Mouse (Mus musculus) E14TG2a.4 (cell line): Measurements from ENCODE around the gene Sorbs2.

Experiments used
- H3K27me3 ChIP-seq: 2 replicates; pipeline ENCODE4 v1.6.1; 2014; ENCODE audit warnings: low read length, control low read depth; ENCODE audit not compliant: insufficient read depth
- H3K36me3 ChIP-seq: 2 replicates; pipeline ENCODE4 v1.6.1; 2014; ENCODE audit warnings: low read length, control low read depth; ENCODE audit not compliant: insufficient read depth
- H3K4me1 ChIP-seq: replicated peaks from 2 replicates; pipeline ENCODE4 v1.6.1; 2014; ENCODE audit warnings: low read depth, low read length, control low read depth
- H3K4me3 ChIP-seq: replicated peaks from 2 replicates; pipeline ENCODE4 v1.5.1; 2014; ENCODE audit warnings: mild to moderate bottlenecking, low read length
- H3K9me3 ChIP-seq: 2 replicates; pipeline ENCODE4 v1.6.1; 2014; ENCODE audit warnings: low read length, control low read depth
- CTCF ChIP-seq: conservative IDR thresholded peaks from 2 replicates; pipeline ENCODE4 v1.5.1; 2014; ENCODE audit warnings: low read length
- NANOG ChIP-seq: IDR thresholded peaks from 2 replicates; pipeline ENCODE4 v1.6.1; 2014; ENCODE audit warnings: borderline replicate concordance, low read length, mixed read lengths
- POU5F1 ChIP-seq: IDR thresholded peaks from 2 replicates; pipeline ENCODE4 v1.6.1; 2014; ENCODE audit warnings: low read length, borderline replicate concordance

Gene Sorbs2

DNA sequence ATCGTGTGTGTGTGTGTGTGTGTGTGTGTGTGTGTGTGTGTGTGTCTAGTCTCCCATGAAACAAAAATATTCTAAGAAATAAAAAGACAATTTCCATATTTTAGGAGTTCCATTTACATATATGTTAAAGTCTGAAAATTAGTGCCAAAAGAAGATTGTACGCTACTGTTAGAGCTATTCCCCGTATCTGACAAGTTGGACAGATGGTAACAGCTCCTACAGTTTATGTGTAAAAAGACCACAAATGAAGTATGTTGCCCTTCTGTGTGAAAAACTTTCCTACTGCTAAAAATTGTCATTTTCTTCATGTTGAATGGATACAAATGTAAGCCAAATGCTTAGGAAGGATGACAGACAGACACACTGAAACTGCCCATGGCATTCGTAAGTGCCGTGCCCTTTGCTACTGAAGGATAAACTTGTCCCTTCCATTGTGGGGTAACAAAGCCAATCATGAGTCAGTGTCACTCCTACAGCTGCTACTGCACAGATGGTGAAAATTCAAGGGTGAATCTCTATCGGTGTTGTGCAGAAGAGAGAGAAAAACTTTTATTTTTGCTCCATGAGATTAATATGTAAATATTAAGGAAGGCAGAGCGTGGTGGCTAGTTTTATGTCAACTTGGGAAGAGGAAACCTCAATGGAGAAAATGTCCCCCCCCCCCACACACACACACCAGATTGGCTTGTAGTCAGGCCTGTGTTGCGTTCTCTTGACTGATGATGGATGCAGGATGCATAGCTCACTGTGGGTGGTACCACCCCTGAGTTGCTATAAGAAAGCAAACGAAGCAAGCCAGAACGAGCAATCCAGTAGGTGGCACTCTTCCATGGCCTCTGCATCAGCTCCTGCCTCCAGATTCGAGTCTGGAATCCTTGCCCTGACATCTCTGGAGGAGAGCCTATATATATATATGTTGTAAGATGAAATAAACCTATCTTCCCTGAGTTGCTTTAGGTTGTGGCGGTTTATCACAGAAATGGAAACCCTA lies 244.2 kb downstream of the Sorbs2 start:
- Histone ChIP-seq H3K9me3 (no peaks in the 10 kb centered on the region), H3K4me3 (no peak overlapping the region), H3K27me3 (no peaks in the 10 kb centered on the region), H3K36me3 (no peaks in the 10 kb centered on the region), H3K4me1 (no peaks in the 10 kb centered on the region)
- TF ChIP-seq NANOG: no peak
- TF ChIP-seq POU5F1: no peak
- peak; percentile 39 for TF ChIP-seq CTCF

DNA sequence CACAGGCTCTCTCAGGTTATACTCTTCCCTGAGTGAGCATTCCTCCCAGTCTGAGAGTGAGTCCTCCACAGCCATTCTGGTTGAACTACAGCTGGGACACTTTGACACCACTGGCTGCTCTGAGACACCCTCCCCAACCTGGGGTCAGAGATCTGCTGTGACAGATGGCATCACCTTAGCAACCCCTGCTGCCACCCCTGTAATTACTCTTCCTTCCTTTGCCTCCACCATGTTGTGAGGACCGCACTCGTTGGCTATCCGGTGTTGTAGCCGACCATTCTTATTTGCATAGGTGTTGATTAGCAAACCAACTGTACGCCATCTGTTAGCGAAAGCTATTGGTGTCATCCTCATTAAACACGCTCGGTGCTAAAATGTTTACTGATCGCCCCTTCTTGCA lies 247.9 kb downstream of the Sorbs2 start:
- Histone ChIP-seq H3K27me3 (no peaks in the 10 kb centered on the region), H3K4me1 (no peaks in the 10 kb centered on the region), H3K9me3 (no peaks in the 10 kb centered on the region), H3K36me3 (no peaks in the 10 kb centered on the region), H3K4me3 (no peak overlapping the region)
- TF ChIP-seq NANOG: no peak
- no peak for TF ChIP-seq POU5F1
- no peak for TF ChIP-seq CTCF

DNA sequence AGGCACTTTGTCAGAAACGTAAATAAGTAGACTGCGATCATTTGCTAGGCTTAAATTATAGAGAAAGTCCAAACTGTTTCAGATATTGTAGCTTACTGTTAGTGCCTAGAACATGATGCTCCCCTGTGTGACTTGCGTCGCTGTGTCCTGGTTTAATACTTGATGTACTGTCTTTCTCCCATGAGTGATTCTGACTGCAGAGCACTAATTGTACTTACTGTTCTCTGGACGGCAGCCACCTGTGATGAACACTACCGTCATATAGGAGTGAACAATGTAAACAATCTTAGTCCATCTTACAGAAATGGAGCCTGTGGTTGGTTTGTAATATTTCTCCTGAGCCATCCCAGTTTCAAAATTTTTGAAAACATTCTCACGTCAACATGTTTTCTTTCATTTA lies 248.4 kb downstream of the Sorbs2 start:
- no peak for TF ChIP-seq POU5F1
- TF ChIP-seq CTCF: no peak
- no peak for TF ChIP-seq NANOG

DNA sequence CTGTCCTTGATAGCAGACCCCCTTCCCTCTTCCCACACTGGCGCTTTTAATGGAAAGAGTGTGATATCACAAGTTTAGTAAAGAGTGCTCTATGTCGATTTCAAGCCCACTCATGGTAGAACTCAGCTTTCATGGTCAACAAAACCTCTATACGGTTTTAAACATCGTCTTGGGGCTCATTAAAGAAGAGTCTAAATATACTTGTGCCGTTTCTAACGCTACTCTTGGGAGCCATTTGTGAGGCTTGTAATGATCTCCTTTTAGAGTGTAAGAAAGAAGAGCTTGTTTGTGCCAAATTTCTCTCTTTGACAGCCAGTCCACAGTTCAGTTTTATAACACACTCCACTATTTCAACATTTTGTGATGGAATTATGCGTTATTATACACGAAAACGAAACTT lies 253.0 kb downstream of the Sorbs2 start:
- H3K27me3 ChIP-seq: 0 out of 2 replicates have a peak, but pooled peaks cover 4% of the 10 kb centered on the region
- TF ChIP-seq POU5F1 (no peak), CTCF (no peak), NANOG (no peak)
- no peaks in the 10 kb centered on the region for H3K9me3 ChIP-seq
- no peaks in the 10 kb centered on the region for H3K4me1 ChIP-seq
- no peaks in the 10 kb centered on the region for H3K36me3 ChIP-seq
- H3K4me3 ChIP-seq: no peak overlapping the region

More for the DNA sequence above, 248.4 kb downstream of the Sorbs2 start:
- H3K4me3 ChIP-seq: no peak overlapping the region
- H3K27me3 ChIP-seq: no peaks in the 10 kb centered on the region
- H3K9me3 ChIP-seq: no peaks in the 10 kb centered on the region
- no peaks in the 10 kb centered on the region for H3K4me1 ChIP-seq
- H3K36me3 ChIP-seq: no peaks in the 10 kb centered on the region

DNA sequence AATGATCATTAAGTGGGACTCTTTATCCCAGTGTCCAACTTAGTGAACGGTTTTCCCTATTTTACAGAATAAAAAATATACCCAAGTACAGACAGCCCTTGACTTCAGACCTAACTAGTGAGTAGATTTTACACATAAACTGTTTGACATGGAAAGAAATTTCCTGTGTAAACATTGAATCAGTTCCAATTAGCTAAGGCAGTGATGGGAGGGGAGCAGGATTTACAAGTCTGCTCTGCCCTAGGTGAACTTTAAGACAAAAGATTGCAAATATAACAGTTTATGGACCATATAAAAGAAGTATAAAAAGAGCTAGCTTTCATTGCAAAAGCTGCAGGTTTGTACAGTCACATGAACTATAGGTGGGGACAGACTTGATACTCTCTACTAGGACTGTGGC lies 253.5 kb downstream of the Sorbs2 start:
- Histone ChIP-seq H3K36me3 (no peaks in the 10 kb centered on the region), H3K4me1 (no peaks in the 10 kb centered on the region), H3K27me3 (0 out of 2 replicates have a peak, but pooled peaks cover 4% of the 10 kb centered on the region), H3K9me3 (no peaks in the 10 kb centered on the region), H3K4me3 (no peak overlapping the region)
- TF ChIP-seq POU5F1 (no peak), CTCF (no peak), NANOG (no peak)

DNA sequence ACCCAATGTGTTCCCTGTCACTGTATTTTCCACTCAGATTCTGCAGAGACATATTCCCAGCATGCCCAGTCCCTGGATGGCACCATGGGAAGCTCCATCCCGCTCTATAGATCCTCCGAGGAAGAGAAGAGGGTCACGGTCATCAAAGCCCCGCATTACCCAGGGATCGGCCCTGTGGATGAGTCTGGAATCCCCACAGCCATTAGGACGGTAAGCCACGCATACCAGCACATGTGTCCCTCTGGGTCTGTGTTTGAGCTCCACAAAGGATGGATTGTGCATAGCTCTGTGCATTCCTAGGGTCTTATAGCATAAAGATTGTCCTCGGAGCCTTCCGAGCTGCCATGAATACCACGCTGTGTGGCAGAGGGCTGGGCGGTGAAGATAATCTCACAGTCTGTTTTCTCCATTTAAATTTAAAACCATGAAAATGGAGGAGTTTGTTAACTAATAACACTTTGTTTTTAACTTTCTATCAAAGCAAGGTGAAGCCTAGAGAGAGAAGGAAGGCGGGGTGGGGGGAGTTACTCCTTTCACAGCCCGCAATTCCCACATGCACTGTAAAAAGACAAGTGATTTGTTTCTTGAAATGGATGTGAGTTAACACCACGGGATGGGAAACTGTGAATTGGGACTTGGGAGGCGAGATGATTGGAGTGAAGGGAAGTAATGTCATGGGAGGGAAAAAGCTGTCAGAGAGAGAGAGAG lies 255.5 kb downstream of the Sorbs2 start:
- Histone ChIP-seq H3K36me3 (no peaks in the 10 kb centered on the region), H3K4me1 (no peaks in the 10 kb centered on the region), H3K27me3 (0 out of 2 replicates have a peak, but pooled peaks cover 4% of the 10 kb centered on the region)

DNA sequence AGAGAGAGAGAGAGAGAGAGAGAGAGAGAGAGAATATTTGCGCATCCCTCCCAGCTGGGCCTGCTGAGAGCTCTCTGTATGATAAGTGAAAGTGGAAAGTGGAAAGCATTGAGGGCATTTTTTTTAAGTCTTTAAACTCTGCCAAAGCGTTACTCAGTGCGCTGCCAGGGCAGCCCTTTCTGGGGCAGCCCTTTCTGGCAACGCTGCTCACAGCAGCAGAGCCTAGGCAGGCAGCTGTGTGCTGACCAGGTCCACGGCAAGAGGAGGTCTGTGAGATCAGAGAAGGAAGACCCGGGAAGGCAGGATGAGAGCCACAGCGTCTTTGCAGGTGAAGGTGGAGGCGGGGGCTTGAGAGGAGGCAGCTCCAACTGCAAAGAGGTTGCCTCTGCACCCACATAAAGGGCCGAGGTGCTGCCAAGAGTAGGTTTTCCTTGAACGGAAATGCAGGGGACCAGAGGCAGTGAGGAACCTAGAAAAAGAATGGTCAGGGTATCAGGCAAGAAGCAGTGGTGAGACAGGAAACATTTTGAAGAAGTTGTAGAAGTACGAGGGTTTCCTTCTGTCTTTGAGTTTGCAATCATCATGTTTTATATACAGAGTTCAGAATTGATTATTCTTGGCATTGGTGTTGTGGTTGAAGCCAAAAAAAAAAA lies 256.2 kb downstream of the Sorbs2 start:
- Histone ChIP-seq H3K9me3 (no peaks in the 10 kb centered on the region), H3K4me3 (no peak overlapping the region), H3K27me3 (0 out of 2 replicates have a peak, but pooled peaks cover 4% of the 10 kb centered on the region), H3K4me1 (no peaks in the 10 kb centered on the region), H3K36me3 (no peaks in the 10 kb centered on the region)
- no peak for TF ChIP-seq CTCF
- no peak for TF ChIP-seq NANOG
- TF ChIP-seq POU5F1: no peak

More for the DNA sequence above, 255.5 kb downstream of the Sorbs2 start:
- Histone ChIP-seq H3K9me3 (no peaks in the 10 kb centered on the region), H3K4me3 (no peak overlapping the region)
- TF ChIP-seq NANOG: no peak
- no peak for TF ChIP-seq CTCF
- TF ChIP-seq POU5F1: no peak

DNA sequence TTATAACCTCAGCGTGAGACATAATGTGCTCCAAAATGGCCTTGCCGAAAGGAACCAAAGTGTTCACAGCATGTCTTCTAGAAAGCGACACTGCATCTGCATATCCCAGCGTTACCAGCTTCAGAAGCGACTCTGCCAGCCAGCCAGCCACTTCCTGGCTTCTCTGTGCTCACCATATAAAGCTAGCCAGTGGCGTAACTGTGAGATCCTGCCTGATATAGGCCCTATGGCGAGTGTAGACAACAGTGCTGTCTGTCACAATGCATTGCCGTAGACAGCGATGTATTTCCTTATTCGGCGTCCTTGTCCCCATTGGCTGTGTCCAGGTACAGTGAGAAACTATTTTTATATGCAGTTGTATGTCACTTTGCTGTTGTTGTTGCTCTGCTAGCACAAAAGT lies 258.6 kb downstream of the Sorbs2 start:
- Histone ChIP-seq H3K4me3 (no peak overlapping the region), H3K36me3 (no peaks in the 10 kb centered on the region), H3K9me3 (no peaks in the 10 kb centered on the region), H3K27me3 (0 out of 2 replicates have a peak, but pooled peaks cover 4% of the 10 kb centered on the region), H3K4me1 (no peaks in the 10 kb centered on the region)
- TF ChIP-seq POU5F1: no peak
- no peak for TF ChIP-seq NANOG
- TF ChIP-seq CTCF: no peak
